Mouse (Mus musculus) cerebellum, postnatal 4 days (tissue): ENCODE measurements around the gene Tff3.

ENCODE experiments used
- DNase-seq, 2 experiments: peaks; one replicate each; pipeline ENCODE4 v3.0.0; 2022; ENCODE audit warnings: low spot score in 2 of 2, mixed read lengths in 1 of 2

Tff3 gene

DNA sequence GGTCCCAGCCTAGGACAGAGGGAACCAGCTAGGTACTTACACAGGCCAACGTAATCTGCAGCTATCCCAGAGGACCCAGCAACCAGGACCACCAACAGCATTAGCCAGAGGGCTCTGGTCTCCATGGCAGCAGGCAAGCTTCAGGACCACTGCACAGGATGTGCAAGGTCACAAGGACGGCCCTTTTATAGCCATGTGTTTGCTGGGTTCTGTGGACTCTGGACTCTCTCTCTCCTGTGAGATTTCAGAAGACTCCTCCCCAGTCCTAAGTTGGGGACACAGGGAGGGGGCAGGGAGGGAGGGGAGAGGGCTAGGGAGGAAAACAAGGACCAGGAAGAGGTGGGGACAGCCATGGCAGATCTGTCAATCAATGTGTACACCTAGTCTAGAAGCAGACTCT lies at the start of gene Tff3:
TSS of gene Tff3 (minus strand) at position 195 of the 400 bp plus-strand sequence.
- no peak for DNase-seq

GRCm38 (mm10) chr17:31176321-31176720 lies 46.9 kb upstream of the Tff3 start:
- DNase-seq = no peak

- no peak for DNase-seq
These were observed 40.4 kb upstream of the Tff3 start for GRCm38 (mm10) chr17:31169796-31170195.

DNA sequence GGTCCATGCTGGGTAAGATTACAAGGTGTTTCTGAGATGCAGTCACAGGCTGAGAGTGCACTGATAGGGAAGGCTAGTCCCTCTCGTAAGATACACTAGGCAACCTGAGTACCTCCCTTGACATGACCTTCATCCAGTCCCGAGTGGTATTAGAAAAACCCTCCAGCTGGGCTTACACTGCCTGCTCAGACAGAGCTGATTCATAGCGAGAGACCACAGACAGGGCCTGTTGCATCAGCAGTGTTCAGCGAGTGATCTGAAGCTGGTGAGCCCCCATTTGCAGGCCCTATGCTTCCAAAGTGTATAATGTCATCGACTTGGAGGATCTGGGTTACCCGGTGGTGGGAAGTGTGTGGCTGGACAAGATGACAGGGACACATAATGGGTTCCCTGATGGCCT lies 35.7 kb upstream of the Tff3 start, which contains the start of gene Tff1:
TSS of gene Tff1 (minus strand) at position 151 of the 400 bp plus-strand sequence.
- no peak for DNase-seq

GRCm38 (mm10) chr17:31163821-31164220 lies 34.4 kb upstream of the Tff3 start:
- DNase-seq = no peak

DNA sequence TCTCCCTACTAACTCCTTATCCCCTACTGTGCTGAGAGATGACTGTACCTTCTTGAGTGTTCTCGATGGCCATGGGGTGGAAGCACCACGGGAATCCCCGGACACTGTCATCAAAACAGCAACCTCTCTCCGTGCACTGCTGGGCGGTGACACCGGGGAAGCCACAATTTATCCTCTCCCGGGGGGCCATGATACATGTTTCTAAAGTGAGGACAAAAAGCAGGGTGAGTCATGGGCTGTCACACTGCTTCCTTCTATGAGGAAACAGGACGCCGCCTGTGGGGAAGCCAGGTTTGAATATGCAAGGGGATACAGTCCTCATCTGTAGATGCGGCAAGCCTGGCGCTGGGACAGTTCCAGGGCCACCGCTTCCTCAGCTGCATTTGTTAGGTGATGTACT lies 33.2 kb upstream of the Tff3 start:
- no peak for DNase-seq

DNA sequence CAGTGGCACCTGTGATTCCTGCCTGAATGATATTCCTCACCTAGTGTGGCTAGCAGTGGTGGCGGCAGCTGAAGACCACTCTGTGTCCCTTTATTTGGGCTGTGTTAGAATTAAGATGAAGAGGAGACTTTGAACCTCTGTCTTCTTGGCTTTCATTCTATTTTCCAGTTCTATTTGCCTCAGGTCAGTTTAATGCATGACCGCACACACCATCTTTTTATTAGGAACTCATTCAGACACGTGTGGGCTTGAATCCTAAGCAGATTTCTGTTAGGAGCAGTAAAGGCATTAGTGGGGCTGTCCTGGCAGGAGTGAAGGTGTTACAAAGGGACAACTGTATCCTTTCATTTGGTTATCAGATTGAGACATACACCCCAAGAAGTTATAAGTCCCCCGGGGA lies 30.8 kb upstream of the Tff3 start:
- no peak for DNase-seq

GRCm38 (mm10) chr17:31157921-31158320 lies 28.5 kb upstream of the Tff3 start:
- DNase-seq = no peak

GRCm38 (mm10) chr17:31153785-31154184 lies 24.3 kb upstream of the Tff3 start:
- DNase-seq = no peak

- no peak for DNase-seq
These were observed 23.6 kb upstream of the Tff3 start for GRCm38 (mm10) chr17:31152966-31153499.

DNA sequence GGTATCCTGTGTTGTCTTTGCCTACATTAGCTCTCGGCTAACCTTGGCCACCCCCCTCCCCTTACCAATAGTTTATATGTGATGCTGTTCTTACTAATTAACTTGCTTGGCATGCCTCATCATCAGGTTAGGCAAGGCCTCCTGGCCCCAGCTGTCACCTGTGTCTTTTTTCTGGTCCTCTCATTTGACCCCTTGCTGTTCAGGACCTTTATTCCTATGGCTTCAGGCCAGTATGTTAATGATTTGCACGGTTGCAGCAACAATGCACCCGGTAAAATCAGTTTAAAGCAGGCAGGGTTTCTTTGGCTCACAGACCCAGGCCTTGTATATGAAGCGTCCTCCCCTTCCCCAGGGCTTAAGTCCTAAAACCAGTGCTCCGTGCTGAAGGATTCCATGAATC lies 23.1 kb upstream of the Tff3 start:
- DNase-seq = no peak

DNA sequence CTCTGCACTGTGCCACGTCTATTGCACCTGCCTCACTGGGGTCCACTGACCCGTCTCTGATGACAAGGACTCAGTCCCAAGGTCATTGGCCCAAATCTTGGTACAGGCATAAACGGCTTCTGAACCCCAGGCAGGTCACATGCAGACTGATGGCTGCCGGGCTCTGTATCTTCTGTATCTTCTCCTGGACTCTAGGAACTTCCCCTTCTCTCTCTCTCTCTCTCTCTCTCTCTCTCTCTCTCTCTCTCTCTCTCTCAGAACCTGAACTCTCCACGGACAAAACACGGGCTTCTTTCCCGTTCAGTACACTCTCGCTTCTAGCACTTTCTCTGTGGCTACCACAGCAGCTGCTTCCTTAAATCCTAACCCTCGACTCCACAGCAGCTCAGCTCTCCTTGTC lies 16.6 kb upstream of the Tff3 start:
- no peak for DNase-seq

DNA sequence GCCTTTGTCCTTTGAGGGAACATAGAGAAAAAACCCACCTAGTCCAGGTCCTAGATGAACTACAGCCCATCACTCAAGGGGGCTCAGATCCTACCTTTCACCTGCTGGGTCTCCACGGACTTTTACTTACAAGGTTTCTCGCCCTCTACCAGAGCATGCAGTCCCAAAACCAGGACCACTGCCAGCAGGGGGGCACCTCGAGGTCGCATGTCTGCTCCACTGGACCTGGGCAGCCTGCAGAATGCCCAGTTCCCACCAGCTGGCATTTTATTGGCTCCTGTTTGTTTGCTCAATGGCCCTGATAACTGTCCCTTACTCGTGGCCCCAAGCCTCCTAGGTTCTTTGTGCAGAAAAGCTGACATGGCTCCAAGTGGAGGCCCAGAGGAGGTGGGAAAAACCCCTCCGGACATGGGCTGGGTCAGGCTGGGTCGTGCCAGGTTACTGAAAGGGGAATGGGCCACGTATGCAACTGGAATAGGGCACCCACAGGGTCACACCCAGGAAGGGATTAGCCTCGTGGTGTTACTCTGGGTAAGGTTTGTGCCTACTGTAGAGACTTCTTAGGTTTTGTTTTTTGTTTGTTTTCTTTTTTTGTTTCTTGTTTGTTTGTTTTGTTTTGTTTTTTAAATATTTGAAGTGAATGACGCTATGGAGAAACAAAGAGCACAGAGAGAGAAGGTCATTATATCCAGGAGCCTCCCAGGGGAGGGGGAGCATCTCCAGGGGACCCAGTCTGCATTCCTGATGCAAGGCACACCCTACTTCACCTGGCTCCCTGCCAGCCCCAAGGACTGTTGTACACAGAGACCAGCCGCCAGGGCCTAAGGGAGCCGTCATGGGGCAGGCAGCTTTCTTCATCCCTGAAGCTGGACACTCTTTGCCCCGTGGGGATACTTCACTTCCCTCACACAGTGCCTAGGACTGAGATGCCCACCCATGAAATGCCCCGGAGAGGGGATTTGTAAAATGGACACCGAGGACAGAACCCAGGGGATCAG lies 14.9 kb upstream of the Tff3 start, which contains the start of gene Tff2:
TSS of gene Tff2 (minus strand) at position 243 of the 998 bp plus-strand sequence.
- no peak for DNase-seq

GRCm38 (mm10) chr17:31142116-31142515 lies 12.7 kb upstream of the Tff3 start:
- DNase-seq = no peak

- peak in 1 of 2 experiments; percentile 63 for DNase-seq
These were observed 9.0 kb upstream of the Tff3 start for GRCm38 (mm10) chr17:31138398-31138797.

- no peak for DNase-seq
These were observed 7.4 kb upstream of the Tff3 start for GRCm38 (mm10) chr17:31136821-31137220.

- no peak for DNase-seq
These were observed 6.8 kb upstream of the Tff3 start for GRCm38 (mm10) chr17:31136291-31136690.

DNA sequence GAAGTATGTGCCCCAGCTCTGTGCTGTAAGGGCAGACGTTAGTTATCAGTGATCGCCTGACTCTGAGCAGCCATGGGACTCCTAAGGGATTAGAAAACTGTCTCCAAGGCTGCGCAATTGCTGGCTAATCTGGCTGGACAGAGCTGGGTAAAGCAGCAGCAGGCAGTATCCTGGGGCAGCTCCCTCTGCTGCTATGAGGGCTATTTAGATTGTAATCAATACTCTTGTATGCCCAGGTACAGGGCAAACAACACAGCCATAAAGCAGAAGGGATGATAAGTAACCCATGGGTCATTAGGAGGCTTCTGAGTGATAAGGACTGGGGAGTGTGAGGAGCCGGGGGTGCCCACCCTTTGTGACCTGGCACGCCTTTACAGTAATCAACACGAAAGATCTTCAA lies 5.5 kb upstream of the Tff3 start:
- no peak for DNase-seq

DNA sequence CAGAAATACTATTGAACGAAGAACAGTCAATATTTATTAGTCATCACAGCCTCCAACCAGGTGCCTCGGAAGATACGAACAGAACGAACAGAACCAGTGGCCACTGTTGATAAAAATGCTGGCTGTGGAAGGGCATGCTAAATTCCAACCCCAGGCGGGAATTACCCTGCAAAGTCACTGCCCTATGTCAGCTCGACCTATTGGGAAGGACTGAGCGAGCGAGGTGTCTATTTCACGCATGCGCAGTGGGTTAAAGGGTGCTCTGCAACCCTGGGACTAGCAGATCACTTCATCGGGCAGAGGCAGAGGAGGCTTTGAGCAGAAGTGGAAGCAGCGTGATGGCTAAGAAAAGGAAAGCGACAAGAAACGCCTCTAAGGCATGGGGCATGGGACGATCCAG lies 4.3 kb upstream of the Tff3 start:
- DNase-seq = no peak

DNA sequence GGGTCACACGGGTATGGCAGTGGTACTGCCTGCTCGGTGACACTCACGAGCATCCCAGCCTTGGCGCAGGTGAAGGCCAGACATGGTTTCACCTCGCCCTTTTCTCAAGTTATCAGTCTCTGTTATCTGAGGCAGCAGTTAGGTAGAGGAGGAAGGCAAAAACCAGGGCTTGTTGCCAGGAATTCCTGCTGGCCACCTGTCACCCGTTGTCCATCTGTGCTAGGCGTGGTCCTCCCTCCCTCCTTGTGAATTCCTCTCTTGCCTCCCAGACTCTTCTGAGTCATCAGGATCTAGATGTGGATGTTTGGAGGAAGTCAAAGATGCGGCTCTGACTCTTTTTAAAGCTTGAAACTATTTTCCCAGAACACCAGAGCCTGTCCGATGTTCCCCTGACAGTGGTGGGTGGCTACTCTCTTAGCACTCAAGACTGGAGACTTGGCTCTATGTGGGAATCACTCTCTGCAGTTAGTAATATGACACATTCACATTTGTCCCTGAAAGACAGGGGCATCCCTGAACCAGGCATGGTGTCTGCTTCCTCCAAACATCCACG lies 1.9 kb upstream of the Tff3 start:
- DNase-seq = no peak

- no peak for DNase-seq
These were observed 633 bp downstream of the Tff3 start for GRCm38 (mm10) chr17:31128708-31129318.

GRCm38 (mm10) chr17:31125548-31126266 lies 3.7 kb downstream of the Tff3 start:
- DNase-seq = peak; percentile 47 to 82
